Mouse (Mus musculus) limb, embryonic 12.5 days (tissue): ENCODE measurements around the gene Slc12a4. TPM values are rescaled to one million over a fixed set of nuclear protein-coding genes. Genes with fewer than 3 reads are reported as not detected.

ENCODE experiments used
- ATAC-seq: fragments of 200-750 bp; cut with Nextera tagmentation; 2 replicates; pipeline ENCODE4 v1.8.0; 2017; ENCODE audit warnings: low read depth, moderate TSS enrichment; ENCODE audit not compliant: insufficient number of reproducible peaks, insufficient read depth, low FRiP score, low TSS enrichment
- H3K27ac ChIP-seq: fragments of 300-500 bp; sonication (generic); 2 replicates; pipeline ENCODE4 v1.5.1; 2016; ENCODE audit warnings: mild to moderate bottlenecking, moderate library complexity
- H3K27me3 ChIP-seq: fragments of 300-500 bp; sonication (generic); 2 replicates; pipeline ENCODE4 v1.6.1; 2016; ENCODE audit warnings: mild to moderate bottlenecking, moderate library complexity
- H3K36me3 ChIP-seq: fragments of 300-500 bp; sonication (generic); 2 replicates; pipeline ENCODE4 v1.6.1; 2016; ENCODE audit warnings: mild to moderate bottlenecking, moderate library complexity
- H3K4me1 ChIP-seq: fragments of 300-500 bp; sonication (generic); replicated peaks from 2 replicates; pipeline ENCODE4 v1.6.1; 2016
- H3K4me2 ChIP-seq: fragments of 300-500 bp; sonication (generic); 2 replicates; pipeline ENCODE4 v1.6.1; 2016; ENCODE audit warnings: mild to moderate bottlenecking, moderate library complexity
- H3K4me3 ChIP-seq: fragments of 300-500 bp; sonication (generic); replicated peaks from 2 replicates; pipeline ENCODE4 v1.5.1; 2016; ENCODE audit warnings: mild to moderate bottlenecking
- H3K9ac ChIP-seq: fragments of 300-500 bp; sonication (generic); replicated peaks from 2 replicates; pipeline ENCODE4 v1.6.1; 2016; ENCODE audit warnings: mild to moderate bottlenecking, moderate library complexity
- H3K9me3 ChIP-seq: fragments of 300-500 bp; sonication (generic); 2 replicates; pipeline ENCODE4 v1.6.1; 2016; ENCODE audit warnings: mild to moderate bottlenecking, moderate library complexity
- WGBS: fragments of 180-500 bp; shearing (Covaris S2); methylation state at CpG from one replicate; pipeline ENCODE4 v1.1.7; 2016; 5-methylcytosine and 5-hydroxymethylcytosine counted together
- polyA plus RNA-seq: library from polyadenylated mRNA; unstranded; fragments of >200 nt; fragmentation: Nextera tagmentation; extraction: Ambion mirVana; gene quantifications from 2 replicates; pipeline ENCODE4 v1.2.1, GENCODE M21; 2016

Gene Slc12a4
- polyA plus RNA-seq, 1 experiment from 2014 or later: 35.5 TPM

- Histone ChIP-seq H3K9ac (no peak overlapping the region), H3K4me1 (peaks cover 21% of the 10 kb centered on the region), H3K4me2 (no peak overlapping the region), H3K27ac (no peak overlapping the region), H3K36me3 (no peaks in the 10 kb centered on the region), H3K9me3 (no peaks in the 10 kb centered on the region), H3K4me3 (no peak overlapping the region), H3K27me3 (no peaks in the 10 kb centered on the region)
- WGBS: 65% methylated on average over 1 of the region's 1 CpGs
- ATAC-seq: no peak
Measured at GRCm38 (mm10) chr8:105969367-105969766, 3.5 kb upstream of the Slc12a4 start.

- H3K9ac ChIP-seq: no peak overlapping the region
- H3K27me3 ChIP-seq: no peaks in the 10 kb centered on the region
- ATAC-seq: no peak; the same call in 1 of the 2 replicates
- H3K27ac ChIP-seq: peak overlapping the region; percentile 35; the same call in 1 of the 2 replicates
- peak overlapping the region; percentile 73 for H3K4me2 ChIP-seq
- peaks cover 28% of the 10 kb centered on the region for H3K4me1 ChIP-seq
- no peaks in the 10 kb centered on the region for H3K9me3 ChIP-seq
- 7% methylated on average over 19 of the region's 19 CpGs for WGBS
- no peaks in the 10 kb centered on the region; the same call in 1 of the 2 replicates for H3K36me3 ChIP-seq
- H3K4me3 ChIP-seq: peak overlapping the region; percentile 82
Measured at GRCm38 (mm10) chr8:105966692-105967311, 905 bp upstream of the Slc12a4 start.

- H3K27ac ChIP-seq: peak overlapping the region; percentile 84
Measured at GRCm38 (mm10) chr8:105965266-105965904, 512 bp downstream of the Slc12a4 start.

GRCm38 (mm10) chr8:105964506-105965265 is 1.2 kb downstream of the Slc12a4 start:
- peak overlapping the region; percentile 84; the same call in 1 of the 2 replicates for H3K27ac ChIP-seq

More at GRCm38 (mm10) chr8:105965266-105965904, 512 bp downstream of the Slc12a4 start:
- peak overlapping the region; percentile 73 for H3K4me2 ChIP-seq
- ATAC-seq: peak; percentile 48
- H3K9ac ChIP-seq: peak overlapping the region; percentile 89
- H3K36me3 ChIP-seq: peaks cover 3% of the 10 kb centered on the region; the same call in 1 of the 2 replicates
- whole genome bisulfite sequencing: 2% methylated on average over 40 of the region's 40 CpGs
- H3K4me1 ChIP-seq: peaks cover 28% of the 10 kb centered on the region
- H3K9me3 ChIP-seq: no peaks in the 10 kb centered on the region
- H3K4me3 ChIP-seq: peak overlapping the region; percentile 82
- H3K27me3 ChIP-seq: no peaks in the 10 kb centered on the region

GRCm38 (mm10) chr8:105961536-105961935 is 4.4 kb downstream of the Slc12a4 start:
- Histone ChIP-seq H3K27me3 (no peaks in the 10 kb centered on the region), H3K4me3 (no peak overlapping the region), H3K4me1 (peaks cover 21% of the 10 kb centered on the region), H3K9ac (no peak overlapping the region; the same call in 1 of the 2 replicates), H3K27ac (no peak overlapping the region), H3K4me2 (no peak overlapping the region), H3K36me3 (peaks cover 39% of the 10 kb centered on the region), H3K9me3 (no peaks in the 10 kb centered on the region)
- 87% methylated on average over 10 of the region's 10 CpGs for WGBS
- no peak for ATAC-seq

More at GRCm38 (mm10) chr8:105964506-105965265, 1.2 kb downstream of the Slc12a4 start:
- Histone ChIP-seq H3K4me1 (peaks cover 28% of the 10 kb centered on the region), H3K36me3 (peaks cover 10% of the 10 kb centered on the region), H3K4me2 (peak overlapping the region; percentile 73), H3K9me3 (no peaks in the 10 kb centered on the region), H3K4me3 (peak overlapping the region; percentile 82), H3K27me3 (no peaks in the 10 kb centered on the region), H3K9ac (peak overlapping the region; percentile 89)
- WGBS: 53% methylated on average over 12 of the region's 12 CpGs
- no peak for ATAC-seq

GRCm38 (mm10) chr8:105961101-105961500 is 4.8 kb downstream of the Slc12a4 start:
- Histone ChIP-seq H3K4me3 (no peak overlapping the region), H3K9me3 (no peaks in the 10 kb centered on the region), H3K4me1 (peaks cover 18% of the 10 kb centered on the region), H3K9ac (no peak overlapping the region; the same call in 1 of the 2 replicates), H3K4me2 (no peak overlapping the region), H3K27ac (no peak overlapping the region), H3K36me3 (peaks cover 43% of the 10 kb centered on the region), H3K27me3 (no peaks in the 10 kb centered on the region)
- WGBS: 77% methylated on average over 14 of the region's 14 CpGs
- no peak for ATAC-seq

GRCm38 (mm10) chr8:105959350-105959749 is 6.5 kb downstream of the Slc12a4 start:
- H3K27ac ChIP-seq: no peak overlapping the region
- H3K4me3 ChIP-seq: no peak overlapping the region
- H3K4me2 ChIP-seq: no peak overlapping the region
- ATAC-seq: no peak
- no peaks in the 10 kb centered on the region for H3K9me3 ChIP-seq
- no peak overlapping the region for H3K9ac ChIP-seq
- peaks cover 57% of the 10 kb centered on the region for H3K36me3 ChIP-seq
- no peaks in the 10 kb centered on the region for H3K27me3 ChIP-seq
- H3K4me1 ChIP-seq: peaks cover 7% of the 10 kb centered on the region
- 88% methylated on average over 7 of the region's 7 CpGs for WGBS

GRCm38 (mm10) chr8:105957813-105958212 is 8.1 kb downstream of the Slc12a4 start:
- Histone ChIP-seq H3K4me2 (no peak overlapping the region), H3K4me3 (no peak overlapping the region), H3K9me3 (no peaks in the 10 kb centered on the region), H3K27me3 (no peaks in the 10 kb centered on the region), H3K27ac (no peak overlapping the region), H3K4me1 (no peaks in the 10 kb centered on the region), H3K36me3 (peaks cover 73% of the 10 kb centered on the region), H3K9ac (no peak overlapping the region)
- ATAC-seq: no peak
- 68% methylated on average over 2 of the region's 4 CpGs for WGBS

- Histone ChIP-seq H3K4me3 (no peak overlapping the region), H3K4me1 (no peaks in the 10 kb centered on the region), H3K36me3 (peaks cover 81% of the 10 kb centered on the region), H3K4me2 (no peak overlapping the region), H3K27ac (no peak overlapping the region), H3K27me3 (no peaks in the 10 kb centered on the region), H3K9ac (no peak overlapping the region), H3K9me3 (no peaks in the 10 kb centered on the region)
- 89% methylated on average over 4 of the region's 4 CpGs for WGBS
- ATAC-seq: no peak
Measured at GRCm38 (mm10) chr8:105956556-105956955, 9.3 kb downstream of the Slc12a4 start.

GRCm38 (mm10) chr8:105951057-105951659 is 14.7 kb downstream of the Slc12a4 start:
- no peaks in the 10 kb centered on the region for H3K9me3 ChIP-seq
- H3K27me3 ChIP-seq: no peaks in the 10 kb centered on the region
- no peak overlapping the region for H3K4me2 ChIP-seq
- H3K4me3 ChIP-seq: no peak overlapping the region
- peak; percentile 34; the same call in 1 of the 2 replicates for ATAC-seq
- H3K4me1 ChIP-seq: 0 out of 2 replicates have a peak, but pooled peaks cover 9% of the 10 kb centered on the region
- H3K9ac ChIP-seq: peak overlapping the region; percentile 32; the same call in 1 of the 2 replicates
- WGBS: 52% methylated on average over 7 of the region's 7 CpGs
- peak overlapping the region; percentile 71 for H3K27ac ChIP-seq
- peaks cover 91% of the 10 kb centered on the region for H3K36me3 ChIP-seq
